Mouse (Mus musculus): ENCODE data around the gene Dlk2.

GRCm38 (mm10) chr17:46275034-46275433, 22.2 kb upstream of the Dlk2 start:
- TF ChIP-seq POLR2A (IDR thresholded peaks at IDR 0.05; ENCODE audit: low read depth, low read length) (no peak), CTCF (conservative IDR thresholded peaks at IDR 0.05; ENCODE audit: insufficient read depth, insufficient read length, low read depth, low read length) (no peak)

Measured in kidney, adult 2 months (tissue).